Mouse (Mus musculus): ENCODE results near the gene Mitf.

Mitf gene

DNA sequence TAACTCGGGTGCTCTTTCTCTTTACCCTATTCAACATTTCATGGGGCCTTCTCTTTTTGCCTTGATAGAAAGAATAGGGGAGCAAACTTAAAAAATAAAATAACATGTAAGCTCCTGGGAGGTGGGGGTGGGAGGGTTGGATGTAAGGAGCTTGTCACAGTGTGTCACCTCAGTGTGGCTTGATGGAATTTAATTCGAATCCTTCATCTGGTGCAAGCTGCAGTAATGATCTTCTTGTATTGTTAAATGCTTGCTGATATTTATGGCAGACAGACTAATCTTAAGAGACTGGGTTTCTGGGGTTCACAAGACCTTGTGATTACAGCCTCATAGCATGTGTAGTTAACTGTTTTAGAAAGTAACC lies 144.0 kb downstream of the Mitf start:
- DNase-seq (ENCODE audit: low spot score), result no peak

DNA sequence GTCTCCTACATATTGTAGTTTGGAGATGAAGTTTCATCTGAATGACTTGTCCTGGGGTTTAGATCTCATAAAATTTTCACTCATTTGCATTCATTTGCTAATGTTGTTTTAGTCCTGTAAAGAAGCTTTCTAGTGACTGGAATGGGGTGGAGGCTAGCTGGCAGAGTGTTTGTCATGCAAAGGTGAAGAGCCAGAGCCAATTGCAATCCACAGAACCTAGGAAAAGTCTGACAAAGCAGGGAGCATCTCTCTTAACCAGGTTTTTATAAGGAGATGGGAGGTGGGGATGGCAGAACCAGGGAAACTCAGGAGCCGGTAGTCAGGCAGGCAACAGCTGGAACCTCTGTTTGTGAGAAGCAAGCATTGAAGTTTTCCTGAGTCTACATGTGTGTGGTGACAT lies 144.9 kb downstream of the Mitf start:
- no peak for DNase-seq (ENCODE audit: low spot score)

DNA sequence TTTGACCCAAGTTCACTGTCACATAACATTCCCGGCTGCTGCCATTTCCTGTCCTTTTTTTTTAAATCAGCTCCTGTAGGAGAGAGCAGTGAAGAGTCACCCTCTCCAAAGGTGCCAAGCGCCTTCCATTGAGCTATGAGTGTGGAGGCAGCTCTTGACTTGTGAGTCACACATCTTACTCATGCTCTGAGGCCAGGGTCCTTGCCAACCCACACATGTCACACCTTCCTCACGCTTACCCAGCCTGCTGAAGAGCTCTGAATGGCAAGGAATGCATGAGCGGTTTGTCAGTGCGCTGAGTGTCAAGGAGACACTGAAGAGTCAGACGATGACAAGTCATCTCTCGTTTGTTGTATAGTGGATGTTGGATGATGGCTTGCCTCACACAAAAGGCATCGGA lies 146.0 kb downstream of the Mitf start:
- DNase-seq (ENCODE audit: low spot score), result no peak

DNA sequence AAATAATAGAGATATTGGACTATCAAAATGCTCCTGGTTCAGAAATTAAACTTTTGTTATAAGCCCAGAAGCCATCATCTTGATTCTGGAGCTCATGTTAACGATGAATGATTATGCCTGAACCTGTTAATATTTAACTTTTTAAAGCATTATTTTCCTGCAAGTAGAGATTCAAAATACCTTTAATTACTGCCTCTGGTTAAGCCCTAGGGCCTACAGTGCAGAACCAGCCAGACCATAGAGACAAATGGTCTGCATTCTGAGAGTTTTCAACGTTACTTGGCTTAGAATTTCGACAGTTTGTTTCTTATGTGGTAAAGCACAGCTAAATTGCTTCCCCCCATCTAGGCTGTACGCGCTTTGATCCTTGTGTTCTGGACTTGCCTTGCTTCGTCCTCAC lies 149.3 kb downstream of the Mitf start:
- no peak for DNase-seq (ENCODE audit: low spot score)

DNA sequence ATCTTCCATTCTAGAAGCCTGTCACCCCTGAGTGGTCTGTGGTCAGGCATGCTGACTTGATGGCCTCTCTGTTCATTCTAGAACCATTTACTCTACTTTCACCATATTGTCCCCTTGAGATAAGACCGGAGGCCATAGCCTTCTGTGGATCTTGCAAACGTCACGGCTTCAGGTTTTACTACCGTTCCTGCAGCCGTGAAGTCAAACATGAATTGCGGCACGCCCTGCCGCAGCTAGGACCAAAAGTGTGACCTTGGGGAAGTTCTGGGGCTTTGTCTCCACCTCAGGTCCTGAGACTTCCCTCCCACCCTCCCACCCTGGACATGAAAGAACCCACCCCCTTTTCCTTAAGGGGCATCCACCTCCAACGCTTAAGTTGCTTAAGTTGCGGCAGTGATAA lies 149.8 kb downstream of the Mitf start:
- no peak for DNase-seq (ENCODE audit: low spot score)

DNA sequence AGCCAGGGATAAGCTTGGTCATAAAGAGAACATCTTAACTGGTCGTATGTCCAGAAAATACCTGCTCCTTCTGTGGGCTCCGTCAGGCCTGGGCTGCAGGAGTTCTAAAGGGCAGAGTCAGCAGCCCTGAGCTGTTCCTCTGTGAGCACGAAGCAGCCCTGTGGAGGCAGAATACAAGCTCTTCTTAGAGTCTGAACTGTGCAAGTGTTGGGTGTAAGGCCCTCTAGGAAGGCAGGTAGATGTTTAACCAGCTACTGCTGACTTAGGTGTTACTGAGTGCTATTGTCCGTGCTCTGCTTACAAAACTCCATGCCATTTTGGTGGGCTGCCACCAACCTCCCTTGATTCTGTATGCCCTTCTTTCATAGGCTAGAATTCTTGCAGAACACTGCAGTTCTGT lies 151.4 kb downstream of the Mitf start:
- no peak for DNase-seq (ENCODE audit: low spot score)

DNA sequence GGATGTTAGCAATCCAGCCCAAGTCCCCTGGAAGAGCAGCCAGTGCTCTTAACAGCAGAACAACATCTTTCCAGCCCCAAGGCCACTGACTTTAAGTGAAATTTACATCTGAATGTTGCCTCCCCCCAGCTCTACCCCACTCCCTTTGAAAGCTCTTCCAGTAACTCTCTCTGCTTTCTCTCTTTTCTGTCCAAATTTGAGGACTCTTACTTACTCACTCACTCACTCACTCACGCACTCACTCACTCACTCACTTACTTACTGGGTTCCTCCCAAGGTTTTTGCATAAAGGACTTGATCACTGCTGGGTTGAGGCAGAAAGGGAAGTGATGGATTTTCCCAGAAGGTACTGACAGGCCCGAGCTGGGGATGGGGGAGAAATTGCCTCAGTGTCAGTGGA lies 154.9 kb downstream of the Mitf start:
- no peak for DNase-seq (ENCODE audit: low spot score)

DNA sequence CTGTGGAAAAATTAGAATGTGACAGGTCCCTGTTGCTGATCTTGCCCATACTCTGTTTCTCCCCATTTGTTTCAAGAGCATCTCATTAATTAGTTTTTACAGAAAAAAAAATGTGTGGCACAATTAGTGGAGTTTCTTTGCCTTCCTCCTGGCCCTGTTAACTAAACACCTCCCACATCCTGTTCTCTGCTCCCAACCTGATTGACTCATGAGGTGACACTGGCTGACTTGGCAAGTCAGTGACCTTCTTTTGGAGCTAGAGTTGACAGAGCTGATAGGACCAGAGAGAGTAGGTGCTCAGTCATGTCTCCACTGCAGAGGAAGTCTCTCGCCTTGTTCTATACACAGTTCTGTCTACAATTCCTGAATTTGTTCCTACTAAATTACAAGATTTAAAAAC lies 155.5 kb downstream of the Mitf start:
- DNase-seq (ENCODE audit: low spot score), result no peak

DNA sequence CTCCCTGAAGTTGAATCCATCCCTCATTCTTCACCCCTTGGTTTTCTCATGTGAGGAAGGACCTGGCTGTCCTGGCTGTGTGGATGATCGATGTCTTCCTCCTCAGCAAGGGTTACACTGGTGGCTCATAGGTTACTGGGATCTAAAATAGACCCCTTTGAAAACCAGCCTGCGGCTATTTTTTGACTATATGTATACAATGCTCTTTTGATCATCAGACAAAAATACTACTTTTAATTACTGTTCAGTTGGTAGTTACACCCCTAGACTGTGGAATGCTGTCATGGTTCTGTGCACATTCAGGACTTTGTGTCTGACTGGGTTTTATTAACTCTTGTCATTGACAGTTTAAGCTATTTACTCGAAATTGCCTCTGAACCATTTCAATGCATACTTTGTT lies 157.9 kb downstream of the Mitf start:
- DNase-seq (ENCODE audit: low spot score), result no peak

DNA sequence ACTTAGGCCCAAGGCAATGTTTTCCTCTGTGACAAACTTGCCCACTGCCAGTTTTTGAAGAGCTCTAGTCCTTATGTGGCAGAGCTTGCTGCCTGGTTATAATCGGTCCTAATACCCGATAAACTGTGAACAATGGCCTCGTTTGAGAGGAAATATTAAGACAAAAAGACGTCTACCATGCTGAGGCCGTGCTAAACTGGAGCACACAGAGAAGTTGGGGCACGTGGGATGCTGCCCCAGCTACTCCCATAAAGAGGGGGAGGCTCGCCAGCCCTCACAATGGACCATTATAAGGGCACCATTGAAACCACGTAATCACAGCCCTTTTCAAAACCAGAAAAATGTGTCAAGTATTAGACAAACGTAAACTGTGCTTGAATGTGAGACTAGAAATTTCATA lies 174.8 kb downstream of the Mitf start:
- no peak for DNase-seq (ENCODE audit: low spot score)

DNA sequence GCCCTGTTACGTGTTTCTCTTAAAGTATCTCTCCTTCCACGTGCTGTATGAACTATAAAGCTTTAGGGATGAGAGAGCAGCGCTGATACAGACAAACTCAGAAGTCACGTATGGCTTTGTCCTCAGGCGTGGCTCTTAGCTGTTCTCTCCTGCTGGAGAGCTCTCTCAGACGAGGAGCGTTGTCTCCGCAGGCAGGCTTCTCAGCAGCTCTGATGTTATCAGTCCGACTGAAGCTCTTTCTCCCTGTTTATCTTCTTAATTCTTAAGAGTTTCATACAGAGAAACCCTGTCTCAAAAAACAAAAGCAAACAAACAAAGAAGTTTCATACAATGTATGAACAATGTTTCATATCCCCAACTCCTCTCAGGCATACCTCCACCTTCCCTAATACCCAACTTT lies 178.8 kb downstream of the Mitf start:
- no peak for DNase-seq (ENCODE audit: low spot score)

DNA sequence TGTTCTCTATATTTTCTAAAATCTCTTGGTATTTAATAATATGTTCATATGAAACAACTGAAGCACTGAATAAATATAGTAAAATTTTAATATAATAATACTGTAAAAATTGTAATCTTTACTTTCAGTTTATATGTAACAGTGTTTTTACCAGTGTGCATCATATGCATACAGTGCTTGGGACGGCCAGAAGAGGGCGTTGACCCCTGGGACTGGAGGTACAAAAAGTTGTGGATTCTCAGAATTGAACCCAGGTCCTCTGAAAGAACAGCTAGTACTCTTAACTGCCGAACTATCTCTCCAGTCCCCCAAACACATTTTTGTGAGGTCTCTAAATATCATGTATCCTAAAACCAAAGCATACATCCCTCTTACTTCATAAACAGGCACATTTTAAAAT lies 179.6 kb downstream of the Mitf start:
- no peak for DNase-seq (ENCODE audit: low spot score)

DNA sequence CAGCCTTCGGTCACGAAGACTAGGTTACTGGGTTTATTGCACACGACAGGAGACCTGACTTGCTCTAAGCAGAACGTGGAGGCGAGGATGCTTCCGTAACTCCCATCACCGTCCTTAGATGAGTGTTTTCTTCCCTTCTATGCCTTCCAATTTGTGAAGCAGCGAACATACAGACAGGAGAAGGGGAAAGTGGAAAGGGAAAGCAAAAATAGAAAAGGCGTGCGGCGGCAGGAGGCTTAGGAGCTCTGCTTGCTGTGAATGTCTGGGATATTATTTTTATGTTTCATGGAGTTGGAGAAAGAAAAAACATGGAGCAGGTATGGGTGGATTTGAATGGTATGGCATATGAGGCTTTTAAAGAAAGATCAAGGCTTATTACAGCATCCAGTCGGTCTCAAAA lies 186.7 kb downstream of the Mitf start:
- DNase-seq (ENCODE audit: low spot score), result no peak

DNA sequence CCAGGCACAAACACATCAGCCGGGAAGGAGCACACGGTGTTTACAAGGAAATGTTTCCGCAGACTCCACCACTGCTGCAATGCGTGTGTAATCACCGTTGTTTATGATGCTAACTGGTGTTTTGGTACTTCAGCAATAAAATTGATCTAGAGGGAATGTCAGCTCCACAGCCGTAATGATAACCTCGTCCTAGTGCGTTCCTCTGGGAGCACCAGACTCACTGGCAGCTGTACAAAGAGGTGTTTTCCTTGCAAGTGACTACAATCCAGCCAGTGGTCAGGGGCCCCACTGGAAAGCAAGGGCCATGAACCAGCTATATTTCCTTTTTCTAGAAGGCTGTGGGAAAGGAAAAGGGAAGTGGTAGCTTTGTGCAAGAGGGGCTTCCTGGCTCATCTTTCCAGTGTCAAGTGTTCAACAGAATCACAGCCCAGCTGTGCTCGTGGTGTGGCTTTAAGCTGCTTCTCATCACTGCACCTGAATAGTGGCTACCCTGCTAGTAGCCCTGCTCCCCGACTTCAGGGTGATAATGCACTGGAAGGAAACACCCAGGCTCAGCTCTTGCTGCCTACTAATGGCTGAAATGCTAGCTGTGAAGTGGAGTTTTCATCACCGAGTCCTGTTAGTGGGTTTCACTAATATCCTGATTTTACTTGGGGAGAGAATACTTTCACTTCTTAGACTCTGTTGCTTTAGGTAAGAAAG lies 188.9 kb downstream of the Mitf start:
- DNase-seq (ENCODE audit: low spot score), result no peak

DNA sequence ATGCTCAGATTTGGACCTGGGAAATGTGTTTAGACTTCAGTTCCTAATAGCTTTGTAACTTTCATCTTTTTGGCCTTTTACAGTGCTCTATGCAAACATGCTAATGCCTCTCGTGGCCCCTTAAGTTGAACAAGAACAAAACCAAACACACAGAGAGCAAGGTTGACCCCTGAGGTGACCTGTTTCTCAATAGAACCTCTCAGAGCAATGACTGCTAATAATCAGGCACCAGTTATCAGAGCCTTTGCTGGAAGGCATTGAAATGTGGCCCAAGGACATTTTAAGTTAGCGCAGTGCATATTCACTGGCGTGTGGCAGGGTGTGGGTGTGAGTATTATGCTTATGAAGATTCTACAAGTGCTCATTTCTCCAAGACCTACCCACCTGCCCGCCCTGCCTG lies 194.7 kb downstream of the Mitf start:
- no peak for DNase-seq (ENCODE audit: low spot score)

DNA sequence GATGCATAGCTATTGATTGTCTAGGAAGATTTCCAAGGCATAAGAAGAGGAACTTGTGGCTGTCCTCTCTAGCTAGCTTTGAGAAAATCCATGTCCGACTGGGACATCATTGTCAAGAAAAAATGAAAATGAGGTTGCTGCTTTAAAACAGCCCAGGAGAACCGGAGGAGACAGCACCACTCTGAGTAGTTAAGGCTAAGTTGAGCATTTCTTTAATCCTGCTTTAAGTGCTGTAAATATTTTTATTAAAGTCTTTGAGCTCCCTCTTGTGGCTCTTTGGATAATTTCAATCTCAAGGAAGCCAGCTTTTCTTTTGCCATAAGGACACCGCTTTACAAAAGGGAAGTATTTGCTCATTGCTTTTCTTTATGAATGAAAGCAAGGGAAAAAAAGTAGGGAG lies 196.3 kb downstream of the Mitf start:
- no peak for DNase-seq (ENCODE audit: low spot score)

DNA sequence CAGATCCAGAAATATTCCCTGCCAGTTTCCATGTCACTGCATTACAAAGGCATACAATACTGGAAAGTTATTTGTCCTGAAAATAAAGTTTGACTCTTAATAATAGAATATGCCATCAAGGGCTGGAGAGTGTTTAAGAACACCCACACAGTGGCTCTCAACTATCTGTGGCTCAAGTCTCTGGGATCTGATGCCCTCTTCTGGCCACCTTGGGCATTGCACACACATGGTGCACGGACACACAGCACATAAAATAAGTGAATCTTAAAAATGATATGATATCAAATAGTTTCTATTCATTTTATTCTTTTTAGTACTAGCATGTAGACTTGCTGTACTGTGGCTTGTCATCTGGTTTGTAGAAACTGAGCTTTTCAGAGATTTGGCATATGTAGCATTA lies 198.7 kb downstream of the Mitf start:
- no peak for DNase-seq (ENCODE audit: low spot score)

DNA sequence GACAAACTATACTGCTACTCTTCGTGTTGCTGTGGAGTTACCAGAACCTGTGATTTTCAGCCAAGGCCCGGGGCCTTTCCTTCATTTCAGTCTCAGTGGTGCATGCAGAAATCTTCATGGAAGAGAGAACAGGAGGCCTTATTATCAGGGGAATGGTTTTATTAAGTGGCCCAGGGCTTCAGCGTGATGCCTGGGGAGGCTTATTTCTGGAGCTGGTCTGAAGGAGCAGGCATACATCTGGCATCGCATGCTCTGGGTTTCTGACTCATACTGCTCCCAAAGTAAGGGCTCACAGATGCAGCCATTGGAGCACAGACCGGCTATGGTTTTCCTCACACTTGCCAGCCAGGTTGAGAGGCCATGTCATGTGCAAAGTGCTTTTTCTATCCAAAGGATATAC lies 208.2 kb downstream of the Mitf start:
- no peak for DNase-seq (ENCODE audit: low spot score)

DNA sequence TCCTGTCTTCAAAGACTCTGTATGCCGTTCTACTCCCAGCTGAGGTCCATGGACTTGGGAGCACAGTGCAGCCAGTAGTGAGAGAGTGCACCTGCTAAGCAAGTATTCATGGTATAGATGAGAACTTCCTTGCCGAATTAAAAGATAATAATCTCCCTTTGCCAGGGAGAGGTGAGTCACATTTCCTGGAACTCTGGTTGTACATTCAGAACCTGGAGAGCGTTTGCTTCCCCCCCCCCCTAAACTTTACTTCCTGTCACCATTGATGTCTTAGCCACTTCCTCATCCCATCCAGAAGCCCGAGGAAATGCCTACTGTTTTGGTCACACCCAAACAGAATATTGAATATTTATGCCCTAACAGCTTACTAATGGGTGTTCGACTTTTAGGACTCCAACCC lies 209.0 kb downstream of the Mitf start:
- DNase-seq (ENCODE audit: low spot score), result no peak

DNA sequence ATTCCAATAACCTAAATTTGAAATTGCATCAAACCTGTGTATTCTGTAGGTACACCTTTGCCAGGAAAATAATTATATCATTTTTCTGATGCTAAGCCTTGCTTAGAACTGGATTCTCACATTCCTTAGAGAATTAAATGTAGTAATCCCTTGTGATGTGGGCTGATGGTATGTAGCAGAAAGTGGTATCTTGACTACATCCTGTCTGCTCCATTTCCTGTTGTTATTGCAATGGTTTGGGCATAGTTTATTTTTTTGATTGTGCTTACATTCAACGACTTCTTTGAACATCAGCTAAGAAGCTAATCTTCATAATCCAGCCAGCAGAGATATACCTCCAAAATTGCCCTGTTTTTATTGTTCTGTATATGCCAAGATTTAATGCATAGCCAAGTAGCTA lies 217.0 kb downstream of the Mitf start:
- DNase-seq (ENCODE audit: low spot score), result no peak

DNA sequence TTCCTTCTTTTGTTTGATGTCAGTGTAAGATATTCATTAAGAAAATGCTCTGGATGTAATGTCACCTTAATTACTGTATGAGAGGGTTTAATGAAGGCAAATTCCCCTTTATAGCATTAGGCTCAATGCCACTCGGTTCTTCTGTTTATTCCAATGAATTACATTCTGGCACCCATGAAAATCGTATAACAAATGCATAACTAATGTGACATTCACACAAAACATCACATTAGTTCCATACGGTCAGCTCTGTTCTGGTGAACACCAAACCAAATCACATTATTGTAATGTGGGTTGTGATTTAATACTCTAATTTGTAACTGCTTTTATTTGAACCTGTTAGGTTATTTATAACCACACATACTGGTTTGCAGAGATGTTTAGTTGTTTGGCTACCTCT lies 231.7 kb downstream of the Mitf start:
- no peak for DNase-seq (ENCODE audit: low spot score)

DNA sequence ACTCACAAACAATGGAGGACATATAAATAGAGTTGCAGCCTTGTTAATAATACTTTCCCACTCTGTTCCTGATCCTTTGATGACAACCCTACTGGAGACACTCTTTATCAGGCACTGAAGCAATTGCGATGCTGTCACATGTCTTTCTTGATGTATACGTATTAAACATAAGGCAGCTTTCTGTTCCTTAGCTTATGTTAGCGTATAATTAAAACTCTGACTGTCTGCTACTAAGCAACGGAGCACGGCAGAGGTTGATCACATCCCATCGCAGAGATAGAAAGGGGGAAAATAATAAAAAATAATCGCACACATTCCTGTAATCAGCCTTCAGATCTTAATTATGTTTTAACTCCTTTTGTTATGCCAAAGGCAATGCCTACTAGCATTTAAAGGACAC lies 234.9 kb downstream of the Mitf start:
- no peak for DNase-seq (ENCODE audit: low spot score)

DNA sequence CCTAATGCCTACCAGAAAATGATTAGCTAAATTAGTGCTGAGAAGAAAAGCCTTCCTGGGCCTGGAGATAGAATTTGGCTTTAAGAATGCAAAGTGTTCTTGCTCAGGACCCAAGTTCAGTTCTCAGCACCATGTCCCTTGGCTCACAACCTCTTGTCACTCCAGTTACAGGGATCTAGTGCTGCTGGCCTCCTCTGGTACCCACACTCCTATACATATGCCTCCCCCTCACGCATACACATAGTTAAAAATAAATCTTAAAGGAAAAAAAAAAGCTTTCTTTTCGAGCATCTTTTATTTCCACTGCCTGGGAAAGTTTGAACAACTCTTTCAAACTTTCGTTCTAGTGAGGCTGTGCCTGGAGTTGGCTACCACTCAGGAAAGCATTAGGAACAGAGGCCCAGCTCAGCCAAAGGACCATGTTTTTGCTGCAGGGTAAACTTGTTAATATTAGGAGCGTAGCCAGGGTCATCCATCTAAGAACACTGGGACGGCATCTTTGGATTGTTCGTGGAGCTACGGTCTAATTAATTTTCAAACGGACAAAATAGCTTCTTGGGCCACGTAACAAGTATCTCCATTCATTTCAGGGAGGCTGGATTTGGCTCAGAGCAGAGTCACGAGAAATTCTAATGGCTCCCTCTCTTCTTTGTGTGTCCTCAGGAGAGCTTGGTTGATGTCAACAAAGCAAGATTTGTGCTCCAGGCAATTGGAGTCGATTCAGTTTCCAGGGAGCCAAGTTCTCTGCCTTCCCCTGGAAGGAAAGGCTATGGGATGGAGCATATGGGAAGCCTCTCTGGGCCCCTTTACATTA lies 239.7 kb downstream of the Mitf start:
- DNase-seq (ENCODE audit: low spot score), result no peak

DNA sequence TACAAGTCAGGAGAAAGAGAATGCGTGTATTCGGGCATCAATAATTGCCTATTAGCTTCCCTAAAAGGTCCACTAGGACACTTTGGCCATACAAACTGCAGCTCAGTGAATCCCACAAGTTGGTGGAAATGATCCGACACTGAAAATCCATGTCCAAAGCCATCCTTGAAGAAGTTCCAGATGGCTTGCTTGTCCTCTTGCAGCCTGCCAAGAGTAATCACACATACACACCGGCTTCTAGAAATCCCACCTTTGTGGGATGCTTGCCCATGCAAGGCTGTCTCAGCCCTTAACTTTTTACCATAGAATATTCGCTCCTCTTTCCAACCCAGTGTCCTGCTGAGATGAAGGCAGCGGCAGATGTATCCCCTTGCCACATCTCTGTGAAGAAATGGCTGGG lies 240.9 kb downstream of the Mitf start:
- DNase-seq (ENCODE audit: low spot score), result no peak

Measured in ovary, postnatal 10 days (tissue).